23 mouse cellular contexts compared by ENCODE assay signal in the genomic region with DNA sequence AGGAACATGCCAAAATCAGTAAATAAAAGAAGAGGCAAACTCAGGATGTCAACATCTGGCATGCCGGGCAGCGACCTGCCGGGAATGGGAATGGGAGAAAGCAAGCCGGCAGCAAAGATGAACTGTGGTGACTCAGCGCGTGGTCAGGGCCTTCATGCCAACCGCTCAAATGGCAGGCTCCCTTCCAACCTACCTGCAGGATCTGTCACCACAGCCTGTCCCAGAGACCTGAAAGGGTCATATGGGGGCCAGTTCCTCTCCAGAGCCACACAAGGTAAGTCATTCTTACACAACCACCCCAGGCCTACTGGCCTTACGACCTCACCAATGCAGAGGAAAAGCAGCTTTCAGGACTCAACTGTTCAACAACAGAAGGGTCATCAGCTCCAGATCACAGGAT.
A peak's percentile ranks its signal among the peaks of the same experiment; 100 is the strongest.
DNase-seq lines count a peak whose midpoint lies in the region; ATAC-seq lines count a peak whose summit lies in the region.
"Had no signal": no experiment of that assay in that cellular context is flagged by ENCODE, and none has a peak within 500 bp of the region (broad histone marks: within the 10 kb centered on the region; RNA-seq: fewer than 3 reads in every experiment).

No protein-coding gene starts in this region.

- DNase-seq in adrenal gland, adult 2 months, result peak; percentile 64
- DNase-seq in adrenal gland, adult 8-10 months, result no peak
- DNase-seq in heart, adult 11 months, result no peak
- peak; percentile 20 for DNase-seq in urinary bladder, postnatal 14 days (ENCODE audit: low spot score)
- DNase-seq in urinary bladder, adult 2 months (ENCODE audit: low spot score), result no peak
- DNase-seq in right cerebral cortex, postnatal 10 days (ENCODE audit: low spot score in 2 of 2), result no peak
- DNase-seq: cerebellum, adult 11 months; embryo, embryonic 11 days; heart, postnatal 14 days; kidney, adult 11 months; lung, embryonic 14.5 days; midbrain, embryonic 14.5 days; thymus, postnatal 25 days had no signal

- H3K9ac ChIP-seq in heart, embryonic 13.5 days, result no peak overlapping the region
- H3K9ac ChIP-seq: embryonic facial prominence, embryonic 13.5 days; kidney, embryonic 15.5 days; limb, embryonic 13.5 days; lung, embryonic 14.5 days; neural tube, embryonic 12.5 days had no signal

- peaks cover 58% of the 10 kb centered on the region for H3K4me1 ChIP-seq in heart, embryonic 13.5 days

- no peaks in the 10 kb centered on the region for H3K27me3 ChIP-seq in heart, embryonic 13.5 days (replicated peaks)
- H3K27me3 ChIP-seq: embryonic facial prominence, embryonic 13.5 days; heart, embryonic 12.5 days; kidney, embryonic 15.5 days; limb, embryonic 13.5 days; neural tube, embryonic 12.5 days had no signal

- no peak overlapping the region for H3K4me2 ChIP-seq in heart, embryonic 13.5 days
- H3K4me2 ChIP-seq: embryonic facial prominence, embryonic 13.5 days; kidney, embryonic 15.5 days; limb, embryonic 13.5 days; lung, embryonic 14.5 days; neural tube, embryonic 12.5 days had no signal

- WGBS in heart, embryonic 13.5 days, result 65% methylated on average over 8 of the region's 8 CpGs

- no peak for ATAC-seq in heart, embryonic 13.5 days (ENCODE audit: extremely low read depth, insufficient number of reproducible peaks, low FRiP score, low TSS enrichment)
- ATAC-seq: CD4-positive, CD25-positive, alpha-beta regulatory T cell, adult 4 months; forebrain, embryonic 14.5 days; hindbrain, postnatal 0 days had no signal

- no peak overlapping the region for H3K4me3 ChIP-seq in heart, embryonic 13.5 days
- H3K4me3 ChIP-seq: embryonic facial prominence, embryonic 13.5 days; erythroblast, embryonic 14.5 days; heart, embryonic 12.5 days; kidney, embryonic 15.5 days; limb, embryonic 13.5 days; neural tube, embryonic 12.5 days had no signal

- H3K27ac ChIP-seq in heart, embryonic 13.5 days (replicated peaks), result 0 out of 2 replicates have a peak overlapping the region, but pooled peaks have one; percentile 3
- H3K27ac ChIP-seq: embryonic facial prominence, embryonic 13.5 days; hindbrain, postnatal 0 days; kidney, embryonic 15.5 days; limb, embryonic 13.5 days; neural tube, embryonic 12.5 days had no signal

- H3K9me3 ChIP-seq in heart, embryonic 13.5 days, result no peaks in the 10 kb centered on the region
- H3K9me3 ChIP-seq: embryonic facial prominence, embryonic 13.5 days; heart, embryonic 12.5 days; kidney, embryonic 15.5 days; limb, embryonic 13.5 days; neural tube, embryonic 12.5 days had no signal

- H3K36me3 ChIP-seq in heart, embryonic 13.5 days, result no peaks in the 10 kb centered on the region
- H3K36me3 ChIP-seq: embryonic facial prominence, embryonic 13.5 days; heart, embryonic 12.5 days; kidney, embryonic 15.5 days; limb, embryonic 13.5 days; neural tube, embryonic 12.5 days had no signal

Comparison
In these comparisons a context has a peak if more than half of its experiments do, and no peak if none do; other contexts are left out.
1. DNase-seq: peak in adrenal gland, adult 2 months (single experiment) and urinary bladder, postnatal 14 days (single experiment); none in adrenal gland, adult 8-10 months (single experiment), heart, adult 11 months (single experiment), urinary bladder, adult 2 months (single experiment) and right cerebral cortex, postnatal 10 days (0 of 2).